Mouse (Mus musculus) kidney, adult 2 months (tissue): ENCODE measurements at regions not wholly inside any gene's neighbourhood (a gene's known extent, or its start where the extent isn't known, plus 50 kb on each side); places are given as distances from the start of the nearest gene placed in this dataset.

ENCODE experiments used
- DNase-seq: peaks from one replicate; pipeline ENCODE4 v3.0.0; 2021
- H3K27ac ChIP-seq: fragments of 200-500 bp; 2 replicates; pipeline ENCODE4 v1.5.1; 2012; ENCODE audit warnings: low read depth, low read length, control low read depth, inconsistent platforms; ENCODE audit not compliant: insufficient read depth
- H3K27me3 ChIP-seq: fragments of 200-500 bp; replicated peaks from 2 replicates; pipeline ENCODE4 v1.6.1; 2012; ENCODE audit warnings: mild to moderate bottlenecking, moderate library complexity, low read length, inconsistent platforms; ENCODE audit not compliant: control insufficient read depth, insufficient read depth
- H3K36me3 ChIP-seq: fragments of 200-500 bp; 2 replicates; pipeline ENCODE4 v1.6.1; 2012; ENCODE audit warnings: mild to moderate bottlenecking, moderate library complexity, low read length, inconsistent platforms; ENCODE audit not compliant: control insufficient read depth, insufficient read depth
- H3K4me1 ChIP-seq: fragments of 200-500 bp; 2 replicates; pipeline ENCODE4 v1.6.1; 2011; ENCODE audit warnings: low read length; ENCODE audit not compliant: control insufficient read depth, insufficient read depth
- H3K4me3 ChIP-seq: fragments of 200-500 bp; 2 replicates; pipeline ENCODE4 v1.5.1; 2011; ENCODE audit warnings: mild to moderate bottlenecking, low read depth, low read length, control low read depth; ENCODE audit not compliant: insufficient read depth
- CTCF ChIP-seq: fragments of 200-500 bp; conservative IDR thresholded peaks from 2 replicates; pipeline ENCODE4 v1.5.1; 2011; ENCODE audit warnings: low read depth, mild to moderate bottlenecking, control low read depth, low read length, moderate library complexity, mixed read lengths; ENCODE audit not compliant: insufficient read depth, insufficient read length
- POLR2A ChIP-seq: fragments of 200-500 bp; IDR thresholded peaks from one replicate; pipeline ENCODE4 v1.6.1; 2011; ENCODE audit warnings: low read depth, low read length, control low read depth
- WGBS: fragments of 180-500 bp; shearing (Covaris S2); methylation state at CpG from one replicate; pipeline ENCODE4 v1.1.7; 2018; 5-methylcytosine and 5-hydroxymethylcytosine counted together

- Histone ChIP-seq H3K4me3 (no peak overlapping the region), H3K27ac (no peak overlapping the region), H3K4me1 (no peaks in the 10 kb centered on the region), H3K36me3 (no peaks in the 10 kb centered on the region), H3K27me3 (no peaks in the 10 kb centered on the region)
- no peak for DNase-seq
- TF ChIP-seq CTCF (no peak), POLR2A (no peak)
- WGBS, result 86% methylated on average over 5 of the region's 5 CpGs
Measured at GRCm38 (mm10) chr14:79854216-79854615, 83.1 kb upstream of the Pcdh8 start.

- WGBS, result 68% methylated on average over 10 of the region's 10 CpGs
- H3K27me3 ChIP-seq, result no peaks in the 10 kb centered on the region
- TF ChIP-seq CTCF (no peak), POLR2A (no peak)
- no peaks in the 10 kb centered on the region for H3K4me1 ChIP-seq
- no peak for DNase-seq
- no peaks in the 10 kb centered on the region for H3K36me3 ChIP-seq
- no peak overlapping the region for H3K27ac ChIP-seq
- no peak overlapping the region for H3K4me3 ChIP-seq
Measured at GRCm38 (mm10) chr14:79852683-79853082, 81.6 kb upstream of the Pcdh8 start.

- no peak overlapping the region for H3K27ac ChIP-seq
- H3K4me1 ChIP-seq, result no peaks in the 10 kb centered on the region
- H3K27me3 ChIP-seq, result no peaks in the 10 kb centered on the region
- DNase-seq, result no peak
- H3K4me3 ChIP-seq, result no peak overlapping the region
- TF ChIP-seq POLR2A (no peak), CTCF (no peak)
- 72% methylated on average over 7 of the region's 7 CpGs for WGBS
- H3K36me3 ChIP-seq, result no peaks in the 10 kb centered on the region
Measured at GRCm38 (mm10) chr14:79851795-79852194, 80.7 kb upstream of the Pcdh8 start.

- Histone ChIP-seq H3K27ac (no peak overlapping the region), H3K4me3 (no peak overlapping the region), H3K27me3 (no peaks in the 10 kb centered on the region), H3K36me3 (no peaks in the 10 kb centered on the region), H3K4me1 (no peaks in the 10 kb centered on the region)
- WGBS, result 41% methylated on average over 10 of the region's 10 CpGs
- TF ChIP-seq POLR2A (no peak), CTCF (no peak)
- peak; percentile 14 for DNase-seq
Measured at GRCm38 (mm10) chr14:79851231-79851630, 80.1 kb upstream of the Pcdh8 start.

- no peaks in the 10 kb centered on the region for H3K4me1 ChIP-seq
- H3K4me3 ChIP-seq, result no peak overlapping the region
- TF ChIP-seq POLR2A (no peak), CTCF (no peak)
- no peaks in the 10 kb centered on the region for H3K36me3 ChIP-seq
- no peak overlapping the region for H3K27ac ChIP-seq
- WGBS, result 72% methylated on average over 8 of the region's 8 CpGs
- peak; percentile 31 for DNase-seq
- no peaks in the 10 kb centered on the region for H3K27me3 ChIP-seq
Measured at GRCm38 (mm10) chr14:79849617-79850435, 78.7 kb upstream of the Pcdh8 start.

GRCm38 (mm10) chr14:79848116-79848515 lies 77.0 kb upstream of the Pcdh8 start:
- TF ChIP-seq POLR2A (no peak), CTCF (no peak)
- Histone ChIP-seq H3K4me3 (no peak overlapping the region), H3K36me3 (no peaks in the 10 kb centered on the region), H3K4me1 (no peaks in the 10 kb centered on the region), H3K27ac (no peak overlapping the region), H3K27me3 (no peaks in the 10 kb centered on the region)
- WGBS, result 80% methylated on average over 4 of the region's 4 CpGs
- no peak for DNase-seq

- H3K36me3 ChIP-seq, result no peaks in the 10 kb centered on the region
- no peaks in the 10 kb centered on the region for H3K27me3 ChIP-seq
- H3K4me3 ChIP-seq, result no peak overlapping the region
- DNase-seq, result no peak
- 66% methylated on average over 5 of the region's 5 CpGs for WGBS
- TF ChIP-seq CTCF (no peak), POLR2A (no peak)
- H3K27ac ChIP-seq, result no peak overlapping the region
- H3K4me1 ChIP-seq, result no peaks in the 10 kb centered on the region
Measured at GRCm38 (mm10) chr14:79844306-79844705, 73.2 kb upstream of the Pcdh8 start.
